Mouse (Mus musculus): ENCODE data around the gene Tnfaip1. TPM values are rescaled to one million over a fixed set of nuclear protein-coding genes. Genes with fewer than 3 reads are reported as not detected.

The Tnfaip1 gene
- polyA plus RNA-seq, 1 experiment from 2014 or later = 76.0 TPM

GRCm38 (mm10) chr11:78549491-78549987 is 13.4 kb upstream of the Tnfaip1 start:
- Histone ChIP-seq H3K9ac (ENCODE audit: low read depth, low read length) (peak overlapping the region; percentile 79), H3K27ac (replicated peaks; ENCODE audit: low read depth, low read length) (0 out of 2 replicates have a peak overlapping the region, but pooled peaks have one; percentile 78), H3K4me1 (ENCODE audit: control insufficient read depth, insufficient read depth, low read length) (peaks cover 13% of the 10 kb centered on the region), H3K4me2 (ENCODE audit: low read depth, low read length) (peak overlapping the region; percentile 78), H3K4me3 (ENCODE audit: low read depth, low read length) (peak overlapping the region; percentile 74), H3K36me3 (ENCODE audit: control insufficient read depth, insufficient read depth, low read length) (0 out of 2 replicates have a peak, but pooled peaks cover 5% of the 10 kb centered on the region), H3K27me3 (replicated peaks; ENCODE audit: control insufficient read depth, insufficient read depth, low read length) (no peaks in the 10 kb centered on the region), H3K9me3 (ENCODE audit: control insufficient read depth, low read length) (0 out of 2 replicates have a peak, but pooled peaks cover 5% of the 10 kb centered on the region)
- 8% methylated on average over 5 of the region's 5 CpGs for WGBS
- ATAC-seq (ENCODE audit: low read depth) (no peak), DNase-seq (ENCODE audit: low spot score) (no peak)

DNA sequence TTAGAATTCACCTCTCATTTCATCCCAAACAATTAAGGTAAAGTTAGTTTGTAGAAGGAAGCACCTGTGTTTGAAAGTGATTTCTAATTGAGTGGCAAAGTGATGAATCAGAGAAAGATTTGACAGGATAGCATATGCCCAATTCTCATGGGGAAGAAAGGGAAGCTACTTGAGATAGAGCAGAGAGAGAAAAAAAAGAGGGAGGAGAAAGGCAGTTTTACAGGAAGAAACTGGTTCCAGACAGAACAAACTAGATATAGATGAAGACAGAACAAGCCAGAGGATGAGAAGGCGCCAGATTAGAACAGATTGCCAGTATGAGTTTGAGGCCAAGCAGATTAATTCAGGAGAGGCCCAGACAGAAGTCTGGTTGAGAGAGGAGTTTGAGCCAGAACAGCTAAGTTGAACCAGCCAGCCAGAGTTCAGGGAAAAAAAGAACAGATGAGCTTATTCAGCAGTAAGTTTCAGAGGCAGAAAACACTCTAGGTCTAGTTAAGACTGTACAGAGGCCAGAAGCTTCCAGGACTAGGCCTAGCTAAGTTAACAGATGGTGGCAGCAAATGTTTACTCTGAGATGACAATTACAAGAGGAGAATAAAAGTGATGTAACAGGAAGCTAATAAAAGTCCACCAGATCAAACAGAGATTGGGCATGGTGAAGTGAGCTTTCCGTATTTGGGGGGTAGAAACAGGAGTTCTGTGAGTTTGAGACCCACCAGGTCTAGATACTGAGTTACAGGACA is 11.8 kb upstream of the Tnfaip1 start:
- Histone ChIP-seq H3K27ac (replicated peaks; ENCODE audit: low read depth, low read length) (no peak overlapping the region), H3K27me3 (replicated peaks; ENCODE audit: control insufficient read depth, insufficient read depth, low read length) (no peaks in the 10 kb centered on the region), H3K36me3 (ENCODE audit: control insufficient read depth, insufficient read depth, low read length) (peaks cover 20% of the 10 kb centered on the region), H3K4me2 (ENCODE audit: low read depth, low read length) (no peak overlapping the region), H3K4me1 (ENCODE audit: control insufficient read depth, insufficient read depth, low read length) (peaks cover 13% of the 10 kb centered on the region), H3K4me3 (ENCODE audit: low read depth, low read length) (no peak overlapping the region), H3K9ac (ENCODE audit: low read depth, low read length) (no peak overlapping the region), H3K9me3 (ENCODE audit: control insufficient read depth, low read length) (no peaks in the 10 kb centered on the region)
- ATAC-seq (ENCODE audit: low read depth) = no peak
- no peak for DNase-seq (ENCODE audit: low spot score)
- 89% methylated on average over 2 of the region's 2 CpGs for WGBS

- no peak overlapping the region for H3K27ac ChIP-seq (replicated peaks; ENCODE audit: low read depth, low read length)
- H3K4me2 ChIP-seq (ENCODE audit: low read depth, low read length) = no peak overlapping the region
- H3K27me3 ChIP-seq (replicated peaks; ENCODE audit: control insufficient read depth, insufficient read depth, low read length) = no peaks in the 10 kb centered on the region
- DNase-seq (ENCODE audit: low spot score) (no peak), ATAC-seq (ENCODE audit: low read depth) (no peak)
- no peak overlapping the region for H3K4me3 ChIP-seq (ENCODE audit: low read depth, low read length)
- peaks cover 40% of the 10 kb centered on the region for H3K36me3 ChIP-seq (ENCODE audit: control insufficient read depth, insufficient read depth, low read length)
- H3K4me1 ChIP-seq (ENCODE audit: control insufficient read depth, insufficient read depth, low read length) = peaks cover 13% of the 10 kb centered on the region
- 66% methylated on average over 8 of the region's 8 CpGs for WGBS
- no peaks in the 10 kb centered on the region for H3K9me3 ChIP-seq (ENCODE audit: control insufficient read depth, low read length)
- H3K9ac ChIP-seq (ENCODE audit: low read depth, low read length) = no peak overlapping the region
Observed at GRCm38 (mm10) chr11:78545181-78545580, 9.0 kb upstream of the Tnfaip1 start.

DNA sequence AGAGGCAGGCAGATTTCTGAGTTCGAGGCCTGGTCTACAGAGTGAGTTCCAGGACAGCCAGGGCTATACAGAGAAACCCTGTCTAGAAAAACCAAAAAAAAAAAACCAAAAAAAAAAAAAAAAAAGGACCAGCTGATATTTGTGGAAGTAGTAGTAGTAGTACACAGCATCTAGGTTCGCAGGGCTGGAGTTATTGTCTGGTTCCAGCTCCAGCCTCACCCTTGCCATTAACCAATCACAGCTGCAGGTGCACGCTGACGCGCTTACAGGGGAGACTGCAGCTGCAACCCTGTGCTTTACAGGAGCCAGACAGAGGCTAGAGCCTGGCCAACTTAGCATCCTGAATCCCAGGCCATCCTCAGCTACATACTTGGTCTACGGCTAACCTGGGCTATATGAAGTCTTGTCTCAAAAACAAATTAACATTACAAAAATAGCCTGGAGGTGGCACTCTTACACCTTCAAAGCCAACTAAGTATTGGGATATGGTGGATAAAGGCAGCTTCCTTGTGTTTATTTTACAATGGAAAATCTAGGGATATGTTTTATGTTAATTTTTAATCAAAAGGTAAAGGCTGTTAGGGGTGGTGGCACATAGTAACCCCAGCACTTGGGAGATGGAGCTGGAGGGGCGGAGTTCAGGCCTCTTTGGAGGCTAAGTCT is 8.4 kb upstream of the Tnfaip1 start:
- Histone ChIP-seq H3K36me3 (ENCODE audit: control insufficient read depth, insufficient read depth, low read length) (peaks cover 46% of the 10 kb centered on the region), H3K27ac (replicated peaks; ENCODE audit: low read depth, low read length) (no peak overlapping the region), H3K9me3 (ENCODE audit: control insufficient read depth, low read length) (no peaks in the 10 kb centered on the region), H3K4me3 (ENCODE audit: low read depth, low read length) (no peak overlapping the region), H3K9ac (ENCODE audit: low read depth, low read length) (no peak overlapping the region), H3K4me2 (ENCODE audit: low read depth, low read length) (no peak overlapping the region), H3K4me1 (ENCODE audit: control insufficient read depth, insufficient read depth, low read length) (peaks cover 10% of the 10 kb centered on the region), H3K27me3 (replicated peaks; ENCODE audit: control insufficient read depth, insufficient read depth, low read length) (no peaks in the 10 kb centered on the region)
- WGBS = 92% methylated on average over 7 of the region's 7 CpGs
- ATAC-seq (ENCODE audit: low read depth) = no peak
- no peak for DNase-seq (ENCODE audit: low spot score)

GRCm38 (mm10) chr11:78540358-78540757 is 4.2 kb upstream of the Tnfaip1 start:
- 85% methylated on average over 3 of the region's 3 CpGs for WGBS
- H3K4me1 ChIP-seq (ENCODE audit: control insufficient read depth, insufficient read depth, low read length) = peaks cover 6% of the 10 kb centered on the region; the same call in 1 of the 2 replicates

GRCm38 (mm10) chr11:78536690-78537084 is 555 bp upstream of the Tnfaip1 start:
- no peaks in the 10 kb centered on the region for H3K27me3 ChIP-seq (replicated peaks; ENCODE audit: control insufficient read depth, insufficient read depth, low read length)
- H3K4me2 ChIP-seq (ENCODE audit: low read depth, low read length) = peak overlapping the region; percentile 84
- H3K27ac ChIP-seq (replicated peaks; ENCODE audit: low read depth, low read length) = peak overlapping the region; percentile 91
- no peaks in the 10 kb centered on the region for H3K9me3 ChIP-seq (ENCODE audit: control insufficient read depth, low read length)
- H3K9ac ChIP-seq (ENCODE audit: low read depth, low read length) = peak overlapping the region; percentile 83
- peak overlapping the region; percentile 73 for H3K4me3 ChIP-seq (ENCODE audit: low read depth, low read length)
- DNase-seq (ENCODE audit: low spot score) (peak; percentile 20), ATAC-seq (ENCODE audit: low read depth) (no peak)
- H3K36me3 ChIP-seq (ENCODE audit: control insufficient read depth, insufficient read depth, low read length) = peaks cover 38% of the 10 kb centered on the region
- under 1% methylated on average over 14 of the region's 14 CpGs for WGBS
- H3K4me1 ChIP-seq (ENCODE audit: control insufficient read depth, insufficient read depth, low read length) = peaks cover 16% of the 10 kb centered on the region

More at GRCm38 (mm10) chr11:78540358-78540757, 4.2 kb upstream of the Tnfaip1 start:
- H3K4me2 ChIP-seq (ENCODE audit: low read depth, low read length) = no peak overlapping the region
- H3K36me3 ChIP-seq (ENCODE audit: control insufficient read depth, insufficient read depth, low read length) = peaks cover 59% of the 10 kb centered on the region
- ATAC-seq (ENCODE audit: low read depth) = no peak
- H3K9me3 ChIP-seq (ENCODE audit: control insufficient read depth, low read length) = no peaks in the 10 kb centered on the region
- DNase-seq (ENCODE audit: low spot score) = peak; percentile 31
- H3K27ac ChIP-seq (replicated peaks; ENCODE audit: low read depth, low read length) = no peak overlapping the region
- H3K4me3 ChIP-seq (ENCODE audit: low read depth, low read length) = no peak overlapping the region
- no peaks in the 10 kb centered on the region for H3K27me3 ChIP-seq (replicated peaks; ENCODE audit: control insufficient read depth, insufficient read depth, low read length)
- no peak overlapping the region for H3K9ac ChIP-seq (ENCODE audit: low read depth, low read length)

GRCm38 (mm10) chr11:78535376-78536079 is 604 bp downstream of the Tnfaip1 start:
- Histone ChIP-seq H3K4me2 (ENCODE audit: low read depth, low read length) (peak overlapping the region; percentile 75), H3K36me3 (ENCODE audit: control insufficient read depth, insufficient read depth, low read length) (peaks cover 35% of the 10 kb centered on the region), H3K9ac (ENCODE audit: low read depth, low read length) (peak overlapping the region; percentile 83), H3K4me1 (ENCODE audit: control insufficient read depth, insufficient read depth, low read length) (peaks cover 16% of the 10 kb centered on the region), H3K27ac (replicated peaks; ENCODE audit: low read depth, low read length) (peak overlapping the region; percentile 95), H3K27me3 (replicated peaks; ENCODE audit: control insufficient read depth, insufficient read depth, low read length) (no peaks in the 10 kb centered on the region), H3K4me3 (ENCODE audit: low read depth, low read length) (peak overlapping the region; percentile 73), H3K9me3 (ENCODE audit: control insufficient read depth, low read length) (no peaks in the 10 kb centered on the region)
- under 1% methylated on average over 22 of the region's 23 CpGs for WGBS
- DNase-seq (ENCODE audit: low spot score) (peak; percentile 88), ATAC-seq (ENCODE audit: low read depth) (peak; percentile 61)

DNA sequence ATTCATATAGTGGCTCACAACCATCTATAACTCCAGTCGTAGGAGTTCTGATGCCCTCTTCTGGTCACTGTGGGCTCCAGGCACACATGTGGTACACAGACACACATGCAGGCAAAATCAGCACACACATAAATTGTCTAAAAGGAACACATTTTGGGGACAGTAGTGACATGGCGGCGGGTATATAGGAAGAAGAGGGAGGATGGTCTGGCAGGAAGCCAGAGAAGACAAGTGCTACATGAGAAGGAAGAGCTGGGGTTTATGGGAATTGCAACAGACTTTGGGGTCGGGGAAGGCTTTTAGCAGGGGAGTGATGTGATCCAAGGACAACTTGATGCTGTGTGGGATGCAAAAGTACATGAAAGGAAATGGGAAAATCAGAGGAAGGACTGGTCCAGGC is 1.6 kb downstream of the Tnfaip1 start:
- H3K4me2 ChIP-seq (ENCODE audit: low read depth, low read length) = peak overlapping the region; percentile 75
- peaks cover 35% of the 10 kb centered on the region for H3K36me3 ChIP-seq (ENCODE audit: control insufficient read depth, insufficient read depth, low read length)
- H3K9me3 ChIP-seq (ENCODE audit: control insufficient read depth, low read length) = no peaks in the 10 kb centered on the region
- WGBS = 86% methylated on average over 4 of the region's 4 CpGs
- H3K27ac ChIP-seq (replicated peaks; ENCODE audit: low read depth, low read length) = no peak overlapping the region
- DNase-seq (ENCODE audit: low spot score) (no peak), ATAC-seq (ENCODE audit: low read depth) (no peak)
- peaks cover 16% of the 10 kb centered on the region for H3K4me1 ChIP-seq (ENCODE audit: control insufficient read depth, insufficient read depth, low read length)
- no peaks in the 10 kb centered on the region for H3K27me3 ChIP-seq (replicated peaks; ENCODE audit: control insufficient read depth, insufficient read depth, low read length)
- peak overlapping the region; percentile 73 for H3K4me3 ChIP-seq (ENCODE audit: low read depth, low read length)
- H3K9ac ChIP-seq (ENCODE audit: low read depth, low read length) = no peak overlapping the region

All from embryonic facial prominence, embryonic 14.5 days (tissue).